Mouse (Mus musculus) testis, adult 2 months (tissue): ENCODE measurements at regions not wholly inside any gene's neighbourhood (a gene's known extent, or its start where the extent isn't known, plus 50 kb on each side); places are given as distances from the start of the nearest gene placed in this dataset.

ENCODE experiments used
- CTCF ChIP-seq: fragments of 200-500 bp; IDR thresholded peaks from 2 replicates; pipeline ENCODE4 v1.5.1; 2012; ENCODE audit warnings: low read depth, mild to moderate bottlenecking, inconsistent platforms, low read length, moderate library complexity; ENCODE audit not compliant: control insufficient read depth, insufficient read depth, insufficient replicate concordance
- POLR2A ChIP-seq: fragments of 200-500 bp; IDR thresholded peaks from 2 replicates; pipeline ENCODE4 v1.6.1; 2012; ENCODE audit warnings: low read depth, mild to moderate bottlenecking, inconsistent platforms, low read length, moderate library complexity; ENCODE audit not compliant: control insufficient read depth

DNA sequence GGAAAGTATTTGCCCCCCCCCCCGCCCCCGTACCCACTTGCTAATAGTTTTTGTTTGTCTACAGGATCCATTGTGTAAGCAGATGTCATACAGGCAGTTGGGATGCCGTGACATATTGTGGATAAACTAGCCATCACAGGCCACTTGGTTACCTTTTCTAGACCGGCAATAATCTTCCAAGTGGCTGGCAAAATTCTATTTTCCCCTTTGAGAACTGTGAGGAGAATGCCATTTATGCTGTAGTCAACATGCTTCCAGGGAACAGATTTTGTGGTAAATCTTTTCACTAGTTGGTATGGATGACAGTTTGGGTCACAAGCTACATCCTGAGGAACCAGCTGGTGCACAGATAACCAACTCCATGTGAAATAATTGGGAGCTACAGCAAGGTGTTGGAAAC, 456.5 kb upstream of the Plxna2 start:
- TF ChIP-seq POLR2A, result no peak
- TF ChIP-seq CTCF, result no peak
